Mouse (Mus musculus) G1E (cell line): Measurements from ENCODE around the gene D130052B06Rik. TPM values are rescaled to one million over a fixed set of nuclear protein-coding genes. Genes with fewer than 3 reads are reported as not detected.

Experiments
- ATAC-seq: 2 replicates; pipeline ENCODE4 v1.8.0; 2016; ENCODE audit warnings: mild to moderate bottlenecking; ENCODE audit not compliant: insufficient number of reproducible peaks, poor library complexity, low FRiP score, severe bottlenecking; ENCODE audit errors: extremely low read depth
- DNase-seq: peaks from one replicate; pipeline ENCODE4 v3.0.0; 2012; ENCODE audit warnings: low spot score
- H3K27me3 ChIP-seq: 2 replicates; pipeline ENCODE4 v1.6.1; 2012; ENCODE audit warnings: mild to moderate bottlenecking, low read length, inconsistent platforms; ENCODE audit not compliant: insufficient read depth
- H3K36me3 ChIP-seq: replicated peaks from 2 replicates; pipeline ENCODE3; 2012; ENCODE audit warnings: mild to moderate bottlenecking, inconsistent platforms
- H3K4me1 ChIP-seq: 2 replicates; pipeline ENCODE4 v1.6.1; 2012; ENCODE audit warnings: low read depth, low read length, inconsistent platforms, mixed read lengths; ENCODE audit not compliant: insufficient read depth
- H3K4me3 ChIP-seq: 2 replicates; pipeline ENCODE4 v1.5.1; 2012; ENCODE audit warnings: low read depth, mild to moderate bottlenecking, inconsistent platforms, low read length, moderate library complexity, mixed read lengths
- H3K9me3 ChIP-seq: replicated peaks from 2 replicates; pipeline ENCODE4 v1.6.1; 2012; ENCODE audit warnings: inconsistent platforms
- CTCF ChIP-seq: IDR thresholded peaks from 2 replicates; pipeline ENCODE4 v1.5.1; 2012; ENCODE audit warnings: low read depth, low read length, inconsistent platforms, mixed read lengths
- GATA1 ChIP-seq: IDR thresholded peaks from 2 replicates; pipeline ENCODE4 v1.6.1; 2012; ENCODE audit warnings: borderline replicate concordance, low read length, inconsistent platforms, mixed read lengths
- GATA2 ChIP-seq: IDR thresholded peaks from 2 replicates; pipeline ENCODE4 v1.6.1; 2012; ENCODE audit warnings: low read depth, low read length, inconsistent platforms, borderline replicate concordance
- POLR2AphosphoS5 ChIP-seq: IDR thresholded peaks from 2 replicates; pipeline ENCODE4 v1.6.1; 2012; ENCODE audit warnings: low read depth, low read length, inconsistent platforms; ENCODE audit not compliant: insufficient replicate concordance
- TAL1 ChIP-seq: conservative IDR thresholded peaks from 2 replicates; pipeline ENCODE4 v1.6.1; 2012; ENCODE audit warnings: low read depth, low read length, inconsistent platforms, mixed read lengths
- polyA plus RNA-seq: library from polyadenylated mRNA; stranded (reverse); fragments of >175 nt; gene quantifications from 2 replicates; pipeline ENCODE4 v1.2.3, GENCODE M21; 2012
- total RNA-seq, 2 experiments: library from RNA; stranded (forward) in 1 of 2; stranded (reverse) in 1 of 2; fragments of 200-1000 nt in 1 of 2; fragments of >200 nt in 1 of 2; fragmentation: Nextera tagmentation in 1 of 2; gene quantifications; 2 replicates each; pipeline ENCODE4 v1.2.3; 2014 to 2017

The D130052B06Rik gene
- total and polyA plus RNA-seq, 3 experiments, result 0.11 TPM; not detected in 2

- H3K4me3 ChIP-seq, result no peak overlapping the region
- TF ChIP-seq TAL1, result no peak
- no peak for TF ChIP-seq GATA1
- TF ChIP-seq GATA2, result no peak
- no peak for TF ChIP-seq POLR2AphosphoS5
- no peak for TF ChIP-seq CTCF
Measured at GRCm38 (mm10) chr11:33579621-33580020, 19.5 kb upstream of the D130052B06Rik start.

GRCm38 (mm10) chr11:33586614-33587013 is 12.5 kb upstream of the D130052B06Rik start:
- H3K4me1 ChIP-seq, result no peaks in the 10 kb centered on the region
- no peaks in the 10 kb centered on the region for H3K9me3 ChIP-seq
- TF ChIP-seq GATA2 (no peak), GATA1 (no peak), TAL1 (no peak), CTCF (no peak), POLR2AphosphoS5 (no peak)
- no peak for DNase-seq
- no peak overlapping the region for H3K4me3 ChIP-seq
- ATAC-seq, result no peak
- no peaks in the 10 kb centered on the region for H3K36me3 ChIP-seq
- no peaks in the 10 kb centered on the region for H3K27me3 ChIP-seq

More at GRCm38 (mm10) chr11:33579621-33580020, 19.5 kb upstream of the D130052B06Rik start:
- Histone ChIP-seq H3K27me3 (no peaks in the 10 kb centered on the region), H3K4me1 (no peaks in the 10 kb centered on the region), H3K36me3 (no peaks in the 10 kb centered on the region), H3K9me3 (no peaks in the 10 kb centered on the region)
- DNase-seq (no peak), ATAC-seq (no peak)

GRCm38 (mm10) chr11:33590771-33591170 is 8.3 kb upstream of the D130052B06Rik start:
- no peak for DNase-seq
- H3K4me3 ChIP-seq, result no peak overlapping the region

GRCm38 (mm10) chr11:33592826-33593225 is 6.3 kb upstream of the D130052B06Rik start:
- Histone ChIP-seq H3K4me3 (no peak overlapping the region), H3K27me3 (no peaks in the 10 kb centered on the region), H3K36me3 (no peaks in the 10 kb centered on the region), H3K9me3 (no peaks in the 10 kb centered on the region), H3K4me1 (no peaks in the 10 kb centered on the region)
- ATAC-seq, result no peak
- TF ChIP-seq TAL1, result no peak
- no peak for TF ChIP-seq POLR2AphosphoS5
- no peak for TF ChIP-seq CTCF
- TF ChIP-seq GATA1, result no peak
- TF ChIP-seq GATA2, result no peak
- no peak for DNase-seq

More at GRCm38 (mm10) chr11:33590771-33591170, 8.3 kb upstream of the D130052B06Rik start:
- Histone ChIP-seq H3K36me3 (no peaks in the 10 kb centered on the region), H3K9me3 (no peaks in the 10 kb centered on the region), H3K4me1 (no peaks in the 10 kb centered on the region), H3K27me3 (no peaks in the 10 kb centered on the region)
- TF ChIP-seq GATA1, result no peak
- TF ChIP-seq TAL1, result no peak
- no peak for TF ChIP-seq POLR2AphosphoS5
- TF ChIP-seq CTCF, result no peak
- no peak for TF ChIP-seq GATA2
- no peak for ATAC-seq

GRCm38 (mm10) chr11:33596655-33597054 is 2.4 kb upstream of the D130052B06Rik start:
- 0 out of 2 replicates have a peak, but pooled peaks cover 5% of the 10 kb centered on the region for H3K27me3 ChIP-seq
- no peak for ATAC-seq
- no peak overlapping the region for H3K4me3 ChIP-seq

GRCm38 (mm10) chr11:33603174-33603573 is 4.1 kb downstream of the D130052B06Rik start:
- ATAC-seq (no peak), DNase-seq (no peak)
- H3K27me3 ChIP-seq, result 0 out of 2 replicates have a peak, but pooled peaks cover 5% of the 10 kb centered on the region
- no peaks in the 10 kb centered on the region for H3K36me3 ChIP-seq
- H3K4me3 ChIP-seq, result no peak overlapping the region
- H3K9me3 ChIP-seq, result no peaks in the 10 kb centered on the region
- H3K4me1 ChIP-seq, result no peaks in the 10 kb centered on the region
- TF ChIP-seq CTCF (no peak), GATA1 (no peak), GATA2 (no peak), TAL1 (no peak), POLR2AphosphoS5 (no peak)

More at GRCm38 (mm10) chr11:33596655-33597054, 2.4 kb upstream of the D130052B06Rik start:
- Histone ChIP-seq H3K36me3 (no peaks in the 10 kb centered on the region), H3K4me1 (no peaks in the 10 kb centered on the region), H3K9me3 (no peaks in the 10 kb centered on the region)
- no peak for DNase-seq
- TF ChIP-seq GATA2 (no peak), CTCF (no peak)

- ATAC-seq (no peak), DNase-seq (no peak)
- Histone ChIP-seq H3K4me3 (no peak overlapping the region), H3K36me3 (no peaks in the 10 kb centered on the region), H3K27me3 (no peaks in the 10 kb centered on the region), H3K9me3 (no peaks in the 10 kb centered on the region), H3K4me1 (no peaks in the 10 kb centered on the region)
- TF ChIP-seq GATA2 (no peak), GATA1 (no peak), CTCF (no peak), TAL1 (no peak), POLR2AphosphoS5 (no peak)
Measured at GRCm38 (mm10) chr11:33607784-33608183, 8.7 kb downstream of the D130052B06Rik start.
